Mouse (Mus musculus) heart, embryonic 15.5 days (tissue): ENCODE results near the gene Sfxn5. TPM values are rescaled to one million over a fixed set of nuclear protein-coding genes. Genes with fewer than 3 reads are reported as not detected.

Experiments used
- ATAC-seq: fragments of 200-750 bp; cut with Nextera tagmentation; replicated peaks from 2 replicates; pipeline ENCODE4 v1.8.0; 2017; ENCODE audit warnings: low read depth, moderate TSS enrichment; ENCODE audit not compliant: insufficient number of reproducible peaks, insufficient read depth, low FRiP score
- H3K27ac ChIP-seq: fragments of 300-500 bp; sonication (generic); 2 replicates; pipeline ENCODE4 v1.5.1; 2015; ENCODE audit warnings: mild to moderate bottlenecking, inconsistent platforms
- H3K27me3 ChIP-seq: fragments of 300-500 bp; sonication (generic); 2 replicates; pipeline ENCODE4 v1.6.1; 2015; ENCODE audit warnings: inconsistent platforms
- H3K36me3 ChIP-seq: fragments of 300-500 bp; sonication (generic); 2 replicates; pipeline ENCODE4 v1.6.1; 2015; ENCODE audit warnings: mild to moderate bottlenecking, inconsistent platforms
- H3K4me1 ChIP-seq: fragments of 300-500 bp; sonication (generic); replicated peaks from 2 replicates; pipeline ENCODE4 v1.6.1; 2015; ENCODE audit warnings: inconsistent platforms
- H3K4me2 ChIP-seq: fragments of 300-500 bp; sonication (generic); 2 replicates; pipeline ENCODE4 v1.6.1; 2015; ENCODE audit warnings: inconsistent platforms, mild to moderate bottlenecking, moderate library complexity
- H3K4me3 ChIP-seq: fragments of 300-500 bp; sonication (generic); 2 replicates; pipeline ENCODE4 v1.5.1; 2015; ENCODE audit warnings: mild to moderate bottlenecking, inconsistent platforms
- H3K9ac ChIP-seq: fragments of 300-500 bp; sonication (generic); 2 replicates; pipeline ENCODE4 v1.6.1; 2015; ENCODE audit warnings: mild to moderate bottlenecking, inconsistent platforms
- H3K9me3 ChIP-seq: fragments of 300-500 bp; sonication (generic); replicated peaks from 2 replicates; pipeline ENCODE4 v1.6.1; 2016; ENCODE audit warnings: inconsistent platforms
- WGBS: fragments of 180-500 bp; shearing (Covaris S2); methylation state at CpG from one replicate; pipeline ENCODE4 v1.1.7; 2015; ENCODE audit warnings: mixed read lengths; 5-methylcytosine and 5-hydroxymethylcytosine counted together
- polyA plus RNA-seq: library from polyadenylated mRNA; unstranded; fragments of >200 nt; fragmentation: Nextera tagmentation; extraction: Ambion mirVana; gene quantifications from 2 replicates; pipeline ENCODE4 v1.2.1, GENCODE M21; 2015

The Sfxn5 gene
- polyA plus RNA-seq, 1 experiment from 2014 or later: 3.7 TPM

- Histone ChIP-seq H3K4me1 (peaks cover 11% of the 10 kb centered on the region), H3K27me3 (no peaks in the 10 kb centered on the region), H3K9me3 (no peaks in the 10 kb centered on the region), H3K27ac (no peak overlapping the region), H3K4me2 (no peak overlapping the region), H3K9ac (no peak overlapping the region), H3K4me3 (no peak overlapping the region), H3K36me3 (no peaks in the 10 kb centered on the region)
- ATAC-seq: no peak
These were observed 27.4 kb downstream of the Sfxn5 start for GRCm38 (mm10) chr6:85305826-85306225.

DNA sequence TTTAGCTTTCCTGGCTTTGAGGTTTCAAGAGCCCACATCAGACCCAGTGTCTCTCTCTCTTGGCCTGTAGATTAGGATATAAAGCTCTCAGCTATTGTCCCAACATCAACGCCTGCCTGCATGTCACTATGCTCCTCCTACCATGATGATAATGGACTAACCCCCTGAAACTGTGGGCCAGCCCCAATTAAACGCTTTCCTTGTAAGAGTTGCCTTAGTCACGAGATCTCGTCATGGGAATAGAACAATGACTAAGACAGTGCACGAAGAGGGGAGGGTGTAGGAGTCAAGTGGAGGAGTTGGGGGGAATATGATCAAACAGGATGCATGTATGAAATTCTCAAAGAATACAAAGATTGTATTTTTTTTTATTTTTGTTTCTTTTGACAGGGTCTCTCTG lies 28.3 kb downstream of the Sfxn5 start:
- H3K9me3 ChIP-seq: no peaks in the 10 kb centered on the region
- H3K4me3 ChIP-seq: no peak overlapping the region
- H3K36me3 ChIP-seq: no peaks in the 10 kb centered on the region
- ATAC-seq: no peak
- peaks cover 11% of the 10 kb centered on the region for H3K4me1 ChIP-seq
- no peak overlapping the region for H3K9ac ChIP-seq
- no peak overlapping the region for H3K4me2 ChIP-seq
- no peak overlapping the region for H3K27ac ChIP-seq
- H3K27me3 ChIP-seq: no peaks in the 10 kb centered on the region
- 75% methylated on average over 5 of the region's 5 CpGs for whole genome bisulfite sequencing

DNA sequence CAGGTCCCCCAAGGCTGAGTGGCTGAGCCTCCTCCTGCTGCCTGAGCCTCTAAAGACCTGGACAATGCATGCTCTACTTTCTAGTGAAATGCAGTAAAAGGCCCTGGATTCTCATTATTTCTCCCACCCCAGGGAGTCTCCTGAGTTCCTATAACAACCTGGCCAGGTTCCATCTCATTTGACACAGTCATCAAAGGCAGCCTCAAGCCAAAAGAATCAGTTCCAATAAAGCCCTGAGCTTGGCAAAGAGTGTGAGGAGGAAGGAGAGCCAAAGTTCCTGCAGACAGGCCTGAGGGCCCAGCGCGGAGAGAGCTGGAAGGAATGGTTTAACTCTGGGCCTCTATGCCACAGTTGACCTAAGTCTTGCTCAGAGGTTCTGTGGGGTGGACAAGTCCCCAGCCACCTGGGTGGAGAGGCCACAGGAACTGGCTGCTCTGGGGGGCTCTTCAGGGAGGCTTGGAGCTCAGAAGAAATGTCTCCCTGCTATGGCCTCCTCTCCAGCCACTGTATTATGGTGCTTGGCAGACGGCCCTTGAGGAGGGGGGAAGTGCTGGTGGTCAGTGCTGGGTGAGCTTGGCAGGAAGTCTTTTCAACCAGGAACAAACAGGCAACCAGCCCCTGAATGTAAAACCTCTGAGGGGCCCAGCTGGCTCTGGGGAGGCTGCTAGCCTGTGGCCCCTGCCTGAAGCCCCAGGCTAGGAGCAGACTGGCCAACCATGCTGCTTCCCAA lies 30.7 kb downstream of the Sfxn5 start:
- peak; percentile 18; the same call in 1 of the 2 replicates for ATAC-seq
- Histone ChIP-seq H3K4me3 (no peak overlapping the region), H3K9ac (no peak overlapping the region), H3K9me3 (no peaks in the 10 kb centered on the region), H3K4me2 (no peak overlapping the region), H3K27ac (peak overlapping the region; percentile 70), H3K27me3 (no peaks in the 10 kb centered on the region), H3K36me3 (no peaks in the 10 kb centered on the region), H3K4me1 (peaks cover 11% of the 10 kb centered on the region)
- 54% methylated on average over 3 of the region's 3 CpGs for WGBS

DNA sequence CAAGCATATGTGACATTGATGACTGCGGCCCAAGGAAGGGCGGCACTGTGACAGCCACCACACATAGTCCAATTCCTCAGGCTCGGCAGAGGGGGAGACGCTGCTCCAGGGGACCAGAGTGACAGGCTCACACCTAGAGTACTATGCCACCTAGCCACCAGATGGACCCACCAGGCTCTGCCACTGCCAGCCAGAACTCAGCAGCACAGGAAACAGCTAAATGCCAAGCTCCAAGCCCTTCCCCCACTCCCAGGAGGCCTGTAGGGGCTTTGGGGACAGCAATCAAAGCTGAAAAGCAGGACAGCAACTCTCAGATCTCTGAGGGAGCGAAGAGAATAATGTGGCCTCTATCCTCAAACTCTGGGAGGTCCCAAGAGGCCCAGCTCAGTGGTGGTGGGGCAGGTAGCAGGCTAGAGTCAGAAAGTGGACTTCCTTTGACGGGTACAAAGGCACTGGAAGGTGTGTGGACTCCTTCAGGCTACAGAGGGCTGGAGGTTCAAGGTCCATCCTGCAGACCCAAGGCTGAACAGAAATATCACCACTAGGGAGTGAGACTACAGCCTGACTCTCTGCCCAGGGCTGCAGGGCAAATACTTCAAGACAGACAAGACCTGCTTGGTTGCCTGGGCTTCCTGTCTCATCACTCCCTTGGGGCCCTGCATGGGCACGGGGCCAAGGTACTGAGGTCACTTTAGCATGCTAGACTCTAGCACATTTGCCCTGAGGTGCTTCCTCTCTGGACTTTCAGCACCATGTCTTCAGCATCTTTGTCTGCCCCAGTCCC lies 37.6 kb downstream of the Sfxn5 start:
- Histone ChIP-seq H3K4me3 (no peak overlapping the region), H3K4me1 (peaks cover 9% of the 10 kb centered on the region), H3K36me3 (no peaks in the 10 kb centered on the region), H3K4me2 (no peak overlapping the region), H3K9ac (no peak overlapping the region), H3K27ac (no peak overlapping the region), H3K27me3 (no peaks in the 10 kb centered on the region), H3K9me3 (no peaks in the 10 kb centered on the region)
- 62% methylated on average over 7 of the region's 7 CpGs for WGBS
- peak; percentile 39; the same call in 1 of the 2 replicates for ATAC-seq

DNA sequence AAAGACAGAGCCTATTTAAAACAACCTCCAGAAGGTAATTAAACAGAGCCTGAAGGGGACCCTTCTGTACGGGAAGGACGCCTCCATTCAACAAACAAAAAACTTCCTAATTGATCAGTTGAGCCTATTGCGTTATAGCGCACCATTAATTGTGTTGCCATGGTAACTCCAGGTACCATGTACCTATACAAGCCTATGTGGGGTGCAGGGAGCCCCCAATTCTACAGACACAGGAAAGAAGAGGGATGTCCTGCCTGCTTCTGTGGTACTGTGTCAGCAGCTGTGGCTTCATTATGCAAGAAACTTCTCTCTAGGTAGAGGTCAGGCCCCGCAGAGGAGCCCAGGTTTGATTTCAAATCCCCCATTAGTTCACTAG lies 39.2 kb downstream of the Sfxn5 start:
- WGBS: 87% methylated on average over 5 of the region's 5 CpGs
- ATAC-seq: no peak
- Histone ChIP-seq H3K9ac (no peak overlapping the region), H3K27ac (no peak overlapping the region), H3K9me3 (no peaks in the 10 kb centered on the region), H3K4me2 (no peak overlapping the region), H3K36me3 (no peaks in the 10 kb centered on the region), H3K27me3 (no peaks in the 10 kb centered on the region), H3K4me1 (peaks cover 9% of the 10 kb centered on the region), H3K4me3 (no peak overlapping the region)

DNA sequence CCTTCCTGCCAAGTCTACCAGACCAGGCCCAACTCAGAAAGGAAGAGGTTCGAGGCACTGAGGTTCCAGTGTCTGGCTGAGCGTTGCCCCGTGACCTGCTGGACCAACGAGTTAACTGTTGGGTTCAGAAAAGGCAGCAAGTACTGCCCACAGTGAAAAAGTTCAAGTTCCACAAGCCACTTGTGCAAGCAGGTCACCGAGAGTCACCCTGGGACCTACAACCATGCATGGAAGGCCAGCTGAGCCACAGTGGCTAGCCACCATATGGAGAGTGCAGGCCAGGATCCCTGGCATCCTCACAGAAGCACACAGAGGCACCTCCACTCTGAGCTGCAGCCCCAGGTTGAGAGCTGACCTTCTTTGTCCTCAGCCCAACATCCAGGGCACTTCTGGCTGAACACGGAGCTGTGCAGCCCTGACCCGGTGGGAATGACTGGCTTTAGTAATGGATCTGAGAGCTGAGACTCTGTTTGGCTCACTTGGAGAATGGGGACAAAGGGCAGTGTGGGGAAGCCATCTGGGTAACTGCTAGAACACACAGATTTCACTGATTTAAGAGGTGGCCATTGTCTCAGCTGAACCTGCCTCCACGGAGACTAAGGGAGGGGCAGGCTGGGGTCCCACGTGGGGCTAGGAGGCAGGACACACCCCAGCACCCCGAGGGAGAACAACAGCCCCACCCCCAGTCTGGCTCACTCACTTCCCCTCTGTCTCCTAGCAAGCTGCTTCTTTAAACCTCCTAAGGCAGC lies 39.8 kb downstream of the Sfxn5 start:
- Histone ChIP-seq H3K4me1 (peaks cover 9% of the 10 kb centered on the region), H3K4me2 (no peak overlapping the region), H3K27me3 (no peaks in the 10 kb centered on the region), H3K9me3 (no peaks in the 10 kb centered on the region), H3K27ac (no peak overlapping the region), H3K4me3 (no peak overlapping the region), H3K9ac (no peak overlapping the region), H3K36me3 (no peaks in the 10 kb centered on the region)
- WGBS: 56% methylated on average over 10 of the region's 10 CpGs
- no peak for ATAC-seq

- no peak overlapping the region for H3K27ac ChIP-seq
- peaks cover 9% of the 10 kb centered on the region for H3K4me1 ChIP-seq
- no peak for ATAC-seq
- no peaks in the 10 kb centered on the region for H3K36me3 ChIP-seq
- no peak overlapping the region for H3K9ac ChIP-seq
- WGBS: 83% methylated on average over 16 of the region's 16 CpGs
- H3K4me3 ChIP-seq: no peak overlapping the region
- no peaks in the 10 kb centered on the region for H3K27me3 ChIP-seq
- H3K4me2 ChIP-seq: no peak overlapping the region
- H3K9me3 ChIP-seq: no peaks in the 10 kb centered on the region
These were observed 42.1 kb downstream of the Sfxn5 start for GRCm38 (mm10) chr6:85290869-85291824.

GRCm38 (mm10) chr6:85288193-85288857 lies 44.9 kb downstream of the Sfxn5 start:
- H3K4me2 ChIP-seq: no peak overlapping the region
- H3K4me3 ChIP-seq: no peak overlapping the region
- H3K9ac ChIP-seq: no peak overlapping the region
- no peak overlapping the region for H3K27ac ChIP-seq
- H3K9me3 ChIP-seq: no peaks in the 10 kb centered on the region
- 65% methylated on average over 4 of the region's 4 CpGs for WGBS
- H3K27me3 ChIP-seq: no peaks in the 10 kb centered on the region
- ATAC-seq: no peak
- H3K4me1 ChIP-seq: no peaks in the 10 kb centered on the region
- H3K36me3 ChIP-seq: no peaks in the 10 kb centered on the region

DNA sequence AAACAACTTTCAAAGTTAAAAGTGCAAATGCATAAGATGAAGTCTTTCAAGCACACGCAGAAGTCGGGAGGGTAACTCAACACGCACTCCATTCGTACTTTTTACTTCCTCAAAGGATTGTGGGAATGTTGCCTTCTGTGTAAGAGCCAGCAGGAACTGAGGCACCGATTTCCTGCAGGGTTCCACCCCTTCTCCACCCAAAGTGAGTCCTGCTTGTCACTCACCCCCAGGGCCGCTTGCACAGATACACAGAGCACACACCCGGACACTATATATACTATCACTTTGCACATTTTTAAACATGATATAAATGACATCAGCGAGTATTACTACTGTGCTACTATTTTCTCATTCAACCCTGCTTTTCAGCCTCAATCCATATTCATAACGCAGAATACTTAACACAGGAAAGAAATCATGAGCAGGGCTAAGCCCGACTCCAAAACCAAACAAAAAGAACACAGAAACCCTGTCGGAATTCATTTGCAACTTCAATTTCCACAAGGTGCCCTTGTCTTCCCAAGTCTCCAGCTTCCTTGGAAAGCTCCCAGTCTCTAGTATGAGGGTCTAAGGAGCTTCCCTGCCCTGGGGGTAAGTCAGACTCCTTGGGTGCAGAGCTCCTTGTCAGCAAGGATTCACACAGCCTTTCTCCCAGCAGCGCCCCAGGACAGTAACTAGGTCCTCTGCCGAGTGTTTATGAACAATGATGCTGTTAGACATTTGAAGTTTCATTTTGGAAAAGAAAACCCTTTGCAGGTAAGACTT lies 46.8 kb downstream of the Sfxn5 start:
- WGBS: 75% methylated on average over 13 of the region's 13 CpGs

GRCm38 (mm10) chr6:85280871-85281270 lies 52.4 kb downstream of the Sfxn5 start:
- no peak for ATAC-seq
- no peak overlapping the region for H3K4me2 ChIP-seq
- peaks cover 6% of the 10 kb centered on the region for H3K4me1 ChIP-seq
- H3K27ac ChIP-seq: no peak overlapping the region
- no peak overlapping the region for H3K9ac ChIP-seq
- H3K4me3 ChIP-seq: no peak overlapping the region
- H3K27me3 ChIP-seq: no peaks in the 10 kb centered on the region
- no peaks in the 10 kb centered on the region for H3K9me3 ChIP-seq
- H3K36me3 ChIP-seq: no peaks in the 10 kb centered on the region
- 66% methylated on average over 14 of the region's 14 CpGs for WGBS

More for the DNA sequence above, 46.8 kb downstream of the Sfxn5 start:
- Histone ChIP-seq H3K4me3 (no peak overlapping the region), H3K36me3 (no peaks in the 10 kb centered on the region), H3K27me3 (no peaks in the 10 kb centered on the region), H3K4me1 (peaks cover 3% of the 10 kb centered on the region), H3K9me3 (no peaks in the 10 kb centered on the region), H3K4me2 (no peak overlapping the region), H3K27ac (no peak overlapping the region), H3K9ac (no peak overlapping the region)
- ATAC-seq: no peak
